Mouse (Mus musculus) spleen, adult 18-20 months (tissue): Measurements from ENCODE around the gene Zswim3.
A peak's percentile ranks its signal among the peaks of the same experiment; 100 is the strongest.
"Not testable (repeated sequence)": the region's sequence is repeated elsewhere in the genome, so short reads cannot be mapped to it uniquely, and the experiment has no call there.

Source experiments
- DNase-seq, 2 experiments: peaks; one replicate each; pipeline ENCODE4 v3.0.0; 2022; ENCODE audit warnings: mixed read lengths in 2 of 2

Zswim3 gene

DNA sequence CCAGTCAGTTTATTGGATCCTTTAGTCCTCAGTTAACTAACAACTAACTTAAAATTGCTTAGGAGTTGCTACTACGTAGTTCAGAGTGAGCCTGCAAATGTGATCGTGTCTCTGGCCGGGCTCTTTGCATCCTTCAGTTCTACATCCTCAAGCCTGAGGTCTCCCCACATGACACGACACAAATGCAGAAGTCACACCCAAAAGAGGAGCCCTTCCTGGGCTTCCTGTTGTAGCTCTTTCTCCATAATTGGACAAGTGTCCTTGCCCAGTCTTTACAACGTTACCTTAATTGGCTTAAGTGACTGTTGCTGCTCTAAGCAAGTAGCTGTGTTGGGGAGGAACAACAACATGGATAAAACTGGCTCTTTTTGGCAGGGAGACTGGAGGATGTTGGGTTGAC, 10.4 kb downstream of the Zswim3 start:
- no peak for DNase-seq

GRCm38 (mm10) chr2:164815821-164816220, 10.9 kb downstream of the Zswim3 start:
- no peak for DNase-seq

- DNase-seq: no peak
Observed at GRCm38 (mm10) chr2:164817206-164817605, 12.3 kb downstream of the Zswim3 start.

GRCm38 (mm10) chr2:164817703-164818102, 12.8 kb downstream of the Zswim3 start:
- DNase-seq: no peak

DNA sequence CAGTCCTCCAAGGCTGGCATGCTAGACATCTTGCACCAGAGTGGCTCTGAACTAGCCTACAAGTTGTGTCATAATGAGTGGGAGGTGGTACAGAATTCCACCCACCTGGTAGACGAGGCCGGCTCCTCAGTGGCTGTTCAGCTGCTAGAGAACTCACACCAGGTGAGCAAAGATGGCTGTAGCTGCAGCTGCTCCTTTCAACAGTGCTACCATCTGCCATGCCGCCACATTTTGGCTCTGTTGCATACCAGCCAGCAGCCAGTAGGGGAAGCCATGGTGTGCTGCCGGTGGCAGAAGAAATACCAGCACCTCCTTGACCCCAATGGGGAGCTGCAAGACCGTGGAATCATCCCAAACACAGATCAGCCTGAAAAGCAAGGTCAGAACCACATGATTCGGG, 16.2 kb downstream of the Zswim3 start:
- DNase-seq: no peak

DNA sequence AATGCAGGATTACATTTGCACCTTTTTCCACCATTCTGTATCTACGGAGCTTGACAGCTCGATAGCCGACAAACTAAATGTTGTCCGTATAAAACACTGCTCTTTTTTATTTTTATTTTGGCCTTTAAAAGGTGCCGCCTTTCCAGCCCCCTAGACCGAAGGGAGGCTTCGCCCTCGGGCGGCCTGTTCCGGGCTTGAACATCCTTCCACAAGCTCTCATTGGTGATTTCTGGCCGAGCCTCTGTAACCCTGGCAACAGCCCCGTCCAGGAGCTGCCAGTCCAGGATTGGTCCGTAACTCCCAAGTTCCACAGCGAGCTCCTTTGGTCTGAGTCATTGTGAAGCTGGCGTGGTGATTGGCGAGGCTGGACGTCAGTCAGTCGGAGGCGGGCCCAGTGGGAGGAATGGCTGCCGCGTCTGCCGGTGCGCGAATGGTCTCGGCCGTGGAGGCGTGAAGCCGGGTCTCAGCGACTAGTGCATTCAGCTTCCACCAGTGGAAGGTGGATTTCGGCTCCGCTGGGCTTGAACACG, 17.8 kb downstream of the Zswim3 start, which contains the start of gene Zswim1:
TSS of gene Zswim1 (plus strand) at position 51 of the 530 bp plus-strand sequence.
- peak; percentile 97 to 100 for DNase-seq

DNA sequence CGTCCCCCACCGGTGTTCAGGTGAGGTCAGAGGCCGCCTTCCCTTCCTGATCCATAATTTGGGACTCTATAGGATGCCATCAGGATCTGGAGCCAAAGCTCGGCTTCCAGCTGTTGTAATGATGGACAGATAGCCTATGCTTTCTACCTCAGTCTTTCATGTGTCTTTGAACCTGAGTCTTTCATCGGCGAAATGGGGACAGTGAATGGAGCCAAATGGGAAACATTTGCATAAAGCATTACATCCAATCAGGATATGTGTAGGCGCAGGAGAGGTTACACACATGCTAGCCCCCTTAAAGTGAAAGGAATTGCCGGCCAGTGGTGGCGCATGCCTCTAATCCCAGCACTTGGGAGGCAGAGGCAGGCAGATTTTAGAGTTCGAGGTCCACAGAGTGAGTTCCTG, 18.3 kb downstream of the Zswim3 start:
- no peak for DNase-seq

DNA sequence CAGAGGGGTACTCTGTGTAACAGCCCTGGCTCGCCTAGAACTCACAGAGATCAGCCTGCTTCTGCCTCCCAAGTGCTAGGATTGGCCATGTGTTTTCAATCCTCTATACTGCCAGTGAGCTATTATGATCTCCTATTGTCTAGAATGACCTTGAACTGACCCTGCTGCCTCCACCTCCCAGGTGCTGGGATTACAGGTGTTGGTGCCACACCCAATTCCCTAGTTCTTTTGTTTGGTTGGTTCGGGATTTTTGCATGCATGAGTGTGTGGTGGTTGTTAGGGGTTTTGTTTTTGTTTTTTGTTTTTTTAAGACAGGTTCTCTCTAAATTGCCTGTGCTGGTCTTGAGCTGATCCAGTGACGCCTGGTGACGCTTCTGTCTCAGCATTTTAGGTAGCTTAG, 19.1 kb downstream of the Zswim3 start:
- DNase-seq: no peak

- DNase-seq: no peak
Observed at GRCm38 (mm10) chr2:164825521-164825920, 20.6 kb downstream of the Zswim3 start.

DNA sequence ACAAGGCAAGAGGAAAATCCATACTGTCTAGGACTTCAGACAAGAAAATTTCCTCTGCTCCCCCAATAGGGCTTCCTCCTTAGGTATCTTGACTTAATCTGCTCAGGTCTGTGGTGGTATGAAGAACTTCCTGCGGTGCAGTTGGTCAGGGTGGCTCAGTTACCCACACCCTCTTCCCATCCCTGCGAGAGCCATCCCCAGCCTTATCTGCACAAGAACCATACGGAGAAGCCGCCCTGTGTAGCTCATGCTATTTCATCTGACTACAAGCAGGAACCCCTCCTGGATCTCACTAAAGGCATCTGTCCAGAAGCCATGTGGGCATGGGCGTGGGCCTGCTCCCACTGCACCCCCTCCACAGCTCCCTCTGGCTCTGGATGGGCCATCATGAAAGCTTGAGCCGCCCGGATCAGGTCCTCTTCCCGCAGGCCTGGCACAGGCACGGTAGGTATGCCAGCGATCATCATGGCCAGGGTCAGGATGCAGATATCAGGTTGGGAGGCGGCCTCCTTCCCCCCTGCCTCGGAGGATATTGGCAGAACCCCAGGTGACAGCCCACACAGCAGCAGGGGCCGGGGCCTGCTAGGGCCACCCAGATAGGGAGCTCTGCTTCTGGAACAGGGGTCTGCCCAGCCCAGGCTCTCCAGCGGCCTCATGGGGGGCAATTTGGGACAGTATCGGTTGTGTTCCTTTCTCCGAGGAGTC, 22.4 kb downstream of the Zswim3 start:
- DNase-seq: no peak

- no peak for DNase-seq
Observed at GRCm38 (mm10) chr2:164828437-164828836, 23.5 kb downstream of the Zswim3 start, which contains the start of gene Spata25. Gene Spata25 (minus strand): TSS chr2:164828537.

DNA sequence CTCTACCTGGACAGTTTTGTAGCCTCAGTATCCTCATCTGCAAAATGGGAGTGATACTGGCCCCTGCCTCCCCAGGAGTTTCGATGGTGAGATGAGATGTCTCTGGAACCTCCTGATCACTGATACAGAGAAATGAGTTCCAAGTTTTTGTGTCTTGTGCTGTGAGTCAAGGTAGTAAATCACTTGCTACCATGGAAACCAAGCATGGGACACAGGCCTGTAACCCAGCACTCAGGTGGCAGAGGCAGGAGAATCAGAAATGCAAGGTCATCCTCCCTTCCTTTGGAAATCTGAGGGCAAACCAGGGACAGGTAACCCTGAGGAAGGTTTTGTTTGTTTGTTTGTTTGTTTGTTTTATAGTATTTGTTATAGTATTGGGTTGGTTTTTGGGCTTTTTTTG, 24.2 kb downstream of the Zswim3 start:
- no peak for DNase-seq

GRCm38 (mm10) chr2:164831029-164831428, 26.1 kb downstream of the Zswim3 start:
- DNase-seq: no peak

GRCm38 (mm10) chr2:164832032-164832747, 27.3 kb downstream of the Zswim3 start:
- no peak for DNase-seq

- DNase-seq: peak; percentile 73 to 80
Observed at GRCm38 (mm10) chr2:164832748-164833301, 27.9 kb downstream of the Zswim3 start, which contains the start of gene Ctsa. Gene Ctsa (plus strand): TSS chr2:164832873.

DNA sequence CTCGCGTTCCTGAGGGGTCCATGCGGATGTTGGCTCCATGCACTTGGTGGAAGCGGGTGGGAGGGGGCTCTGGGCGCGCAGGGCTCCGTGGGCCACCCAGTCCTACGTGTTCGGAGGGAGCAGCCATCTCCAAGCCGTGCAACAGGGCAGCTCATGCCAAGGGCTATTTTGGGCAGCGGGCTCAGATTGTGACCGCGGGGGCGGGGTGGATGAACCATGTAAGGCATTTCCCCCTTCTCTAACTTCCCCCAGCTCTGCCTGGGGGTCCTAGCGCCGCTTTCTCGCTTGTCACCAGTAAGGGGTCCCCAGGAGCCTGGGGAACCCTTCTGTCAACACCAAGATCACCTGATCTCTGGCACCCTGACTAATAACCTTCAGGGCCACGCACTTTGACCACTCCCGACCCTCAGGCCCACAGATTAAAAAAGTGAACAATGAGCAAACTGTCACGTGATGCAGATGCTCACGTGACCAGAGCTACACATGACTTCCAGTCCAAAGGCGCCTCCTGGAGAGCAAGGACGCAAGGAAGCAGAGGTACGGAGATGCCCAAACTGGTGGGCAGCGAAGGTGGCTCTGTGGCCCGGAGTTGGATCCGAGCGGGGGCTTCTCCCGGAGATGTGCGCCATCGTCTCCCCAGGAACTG, 28.5 kb downstream of the Zswim3 start, which contains the start of gene Neurl2:
TSS of gene Neurl2 (minus strand) at position 143 of the 646 bp plus-strand sequence.
- peak; percentile 77 to 84 for DNase-seq

DNA sequence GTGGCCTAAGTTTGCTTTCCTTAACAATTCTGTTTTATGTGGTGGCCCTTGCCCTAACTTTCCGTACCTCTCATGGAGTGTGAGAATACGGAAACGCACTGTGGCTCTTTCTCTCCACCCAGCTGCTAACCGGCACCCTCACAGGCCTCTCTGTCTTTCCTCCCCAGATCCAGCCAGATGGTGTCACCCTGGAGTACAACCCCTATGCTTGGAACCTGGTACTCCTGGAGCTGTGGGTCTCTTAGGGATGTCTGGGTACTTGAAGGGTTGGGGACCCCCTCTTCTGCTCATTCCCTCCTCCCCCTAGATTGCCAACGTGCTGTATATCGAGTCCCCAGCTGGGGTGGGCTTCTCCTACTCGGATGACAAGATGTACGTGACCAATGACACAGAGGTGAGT, 29.6 kb downstream of the Zswim3 start:
- no peak for DNase-seq

DNA sequence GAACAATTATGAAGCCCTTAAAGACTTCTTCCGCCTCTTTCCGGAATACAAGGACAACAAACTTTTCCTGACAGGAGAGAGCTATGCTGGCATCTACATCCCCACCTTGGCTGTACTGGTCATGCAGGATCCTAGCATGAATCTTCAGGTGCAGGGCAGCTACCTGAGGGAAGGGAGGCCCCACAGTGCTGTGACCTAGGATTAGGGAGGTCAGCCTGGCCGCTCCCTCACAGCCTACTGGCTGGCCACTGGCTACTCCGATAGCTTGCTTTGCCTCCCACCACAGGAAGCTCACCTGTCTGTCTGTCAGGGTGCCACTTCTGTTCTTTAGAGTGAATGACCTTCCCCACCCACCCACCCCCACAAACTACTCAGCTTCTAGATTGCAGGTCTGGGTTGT, 30.3 kb downstream of the Zswim3 start:
- no peak for DNase-seq

DNA sequence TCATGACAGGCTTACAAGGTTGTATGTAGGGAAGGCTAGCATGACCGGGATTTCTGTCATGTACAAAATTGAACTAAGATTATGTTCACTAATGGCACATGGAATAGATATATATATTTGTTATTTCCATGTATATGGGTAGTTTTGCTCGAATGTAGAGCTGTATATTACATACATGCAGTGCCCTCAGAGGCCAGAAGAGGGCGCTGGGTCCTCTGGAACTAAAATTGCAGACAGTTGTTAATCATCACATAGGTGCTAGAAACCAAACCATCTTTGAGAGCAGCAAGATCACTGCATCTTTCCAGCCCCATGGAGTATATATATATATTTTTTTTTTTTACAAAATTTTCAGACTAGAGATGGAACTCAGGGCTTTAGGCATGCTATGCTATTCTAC, 40.9 kb downstream of the Zswim3 start:
- no peak for DNase-seq

- DNase-seq: no peak
Observed at GRCm38 (mm10) chr2:164850061-164850460, 45.2 kb downstream of the Zswim3 start.

- not testable (repeated sequence) for DNase-seq
Observed at GRCm38 (mm10) chr2:164855572-164855971, 50.7 kb downstream of the Zswim3 start.

- DNase-seq: peak in 1 of 2 experiments; percentile 31
Observed at GRCm38 (mm10) chr2:164856309-164857100, 51.6 kb downstream of the Zswim3 start.
